8 mouse cellular contexts compared by ENCODE assay signal in genomic region chr14:105427474-105427901, GRCm38 (mm10).
DNase-seq lines count a peak whose midpoint lies in the region; ATAC-seq and TF ChIP-seq lines count a peak whose summit lies in the region.

No protein-coding gene starts in this region.

- H3K4me1 ChIP-seq in thymus, adult 2 months (replicated peaks; ENCODE audit: control insufficient read depth, insufficient read depth, low read length) = 0 out of 2 replicates have a peak, but pooled peaks cover 2% of the 10 kb centered on the region
- H3K4me1 ChIP-seq in embryonic facial prominence, embryonic 13.5 days = peaks cover 14% of the 10 kb centered on the region
- H3K4me1 ChIP-seq in neural tube, embryonic 15.5 days = peaks cover 17% of the 10 kb centered on the region

- no peak for TF ChIP-seq CTCF in thymus, adult 2 months (IDR thresholded peaks at IDR 0.05; ENCODE audit: borderline replicate concordance, control insufficient read depth, extremely low read depth, insufficient read depth, low read length, poor library complexity)

- H3K4me3 ChIP-seq in thymus, adult 2 months (ENCODE audit: control insufficient read depth, insufficient read depth, low read length) = no peak overlapping the region
- H3K4me3 ChIP-seq in embryonic facial prominence, embryonic 13.5 days = no peak overlapping the region
- H3K4me3 ChIP-seq in neural tube, embryonic 15.5 days (replicated peaks) = peak overlapping the region; percentile 27

- peak; percentile 9 for DNase-seq in thymus, adult 2 months
- no peak for DNase-seq in thymus, postnatal 0 days (ENCODE audit: low spot score)
- peak; percentile 60 for DNase-seq in kidney, adult 11 months
- DNase-seq in liver = peak; percentile 13
- no peak for DNase-seq in gastrocnemius, adult 8-10 months (ENCODE audit: low spot score in 2 of 2)
- no peak for DNase-seq in adrenal gland, postnatal 10 days

- H3K36me3 ChIP-seq in thymus, adult 2 months (ENCODE audit: control insufficient read depth, insufficient read depth, low read length) = no peaks in the 10 kb centered on the region
- H3K36me3 ChIP-seq in embryonic facial prominence, embryonic 13.5 days = no peaks in the 10 kb centered on the region
- no peaks in the 10 kb centered on the region for H3K36me3 ChIP-seq in neural tube, embryonic 15.5 days

- no peaks in the 10 kb centered on the region for H3K27me3 ChIP-seq in thymus, adult 2 months (ENCODE audit: control insufficient read depth, insufficient read depth, low read length)
- peaks cover 5% of the 10 kb centered on the region; the same call in 1 of the 2 replicates for H3K27me3 ChIP-seq in embryonic facial prominence, embryonic 13.5 days
- H3K27me3 ChIP-seq in neural tube, embryonic 15.5 days (replicated peaks) = no peaks in the 10 kb centered on the region

- H3K4me2 ChIP-seq in embryonic facial prominence, embryonic 13.5 days = peak overlapping the region; percentile 44
- peak overlapping the region; percentile 58 for H3K4me2 ChIP-seq in neural tube, embryonic 15.5 days

- ATAC-seq in embryonic facial prominence, embryonic 13.5 days (ENCODE audit: insufficient number of reproducible peaks, insufficient read depth, low FRiP score, low TSS enrichment, low read depth) = no peak
- peak; percentile 89 for ATAC-seq in neural tube, embryonic 15.5 days (ENCODE audit: low FRiP score)

- H3K9me3 ChIP-seq in embryonic facial prominence, embryonic 13.5 days = no peaks in the 10 kb centered on the region
- H3K9me3 ChIP-seq in neural tube, embryonic 15.5 days (replicated peaks) = no peaks in the 10 kb centered on the region

- TF ChIP-seq POLR2A in thymus, adult 2 months (IDR thresholded peaks at IDR 0.05; ENCODE audit: control insufficient read depth, extremely low read depth, insufficient read depth, low read length, poor library complexity) = no peak

- 52% methylated on average over 17 of the region's 17 CpGs for WGBS in thymus, adult 2 months
- 40% methylated on average over 17 of the region's 17 CpGs for WGBS in embryonic facial prominence, embryonic 13.5 days
- WGBS in neural tube, embryonic 15.5 days = 7% methylated on average over 17 of the region's 17 CpGs

- H3K27ac ChIP-seq in thymus, adult 2 months (ENCODE audit: control insufficient read depth, insufficient read depth, low read length) = no peak overlapping the region
- H3K27ac ChIP-seq in embryonic facial prominence, embryonic 13.5 days = peak overlapping the region; percentile 71
- no peak overlapping the region for H3K27ac ChIP-seq in neural tube, embryonic 15.5 days (replicated peaks)

- H3K9ac ChIP-seq in embryonic facial prominence, embryonic 13.5 days = 0 out of 2 replicates have a peak overlapping the region, but pooled peaks have one; percentile 16
- H3K9ac ChIP-seq in neural tube, embryonic 15.5 days (replicated peaks) = peak overlapping the region; percentile 15; the same call in 1 of the 2 replicates

Comparison
In these comparisons a context has a peak if more than half of its experiments do, and no peak if none do; other contexts are left out.
1. DNase-seq: peak in thymus, adult 2 months (single experiment), kidney, adult 11 months (single experiment) and liver (single experiment); none in thymus, postnatal 0 days (single experiment), gastrocnemius, adult 8-10 months (0 of 2) and adrenal gland, postnatal 10 days (single experiment).